Mouse (Mus musculus) thymus, adult 2 months (tissue): ENCODE data around the gene Dennd1a. TPM values are rescaled to one million over a fixed set of nuclear protein-coding genes. Genes with fewer than 3 reads are reported as not detected.
"Not testable (repeated sequence)": the region's sequence is repeated elsewhere in the genome, so short reads cannot be mapped to it uniquely, and the experiment has no call there.

Experiments
- DNase-seq: peaks from one replicate; pipeline ENCODE4 v3.0.0; 2021
- H3K27ac ChIP-seq: fragments of 200-500 bp; 2 replicates; pipeline ENCODE4 v1.5.1; 2012; ENCODE audit warnings: low read length, control low read depth; ENCODE audit not compliant: control insufficient read depth, insufficient read depth
- H3K27me3 ChIP-seq: fragments of 200-500 bp; 2 replicates; pipeline ENCODE4 v1.6.1; 2012; ENCODE audit warnings: mild to moderate bottlenecking, low read length, moderate library complexity, mixed read lengths; ENCODE audit not compliant: control insufficient read depth, insufficient read depth
- H3K36me3 ChIP-seq: fragments of 200-500 bp; 2 replicates; pipeline ENCODE4 v1.6.1; 2012; ENCODE audit warnings: mild to moderate bottlenecking, low read length, moderate library complexity; ENCODE audit not compliant: control insufficient read depth, insufficient read depth
- H3K4me1 ChIP-seq: fragments of 200-500 bp; replicated peaks from 2 replicates; pipeline ENCODE4 v1.6.1; 2012; ENCODE audit warnings: low read length; ENCODE audit not compliant: control insufficient read depth, insufficient read depth
- H3K4me3 ChIP-seq: fragments of 200-500 bp; 2 replicates; pipeline ENCODE4 v1.5.1; 2012; ENCODE audit warnings: mild to moderate bottlenecking, low read length, control low read depth, moderate library complexity; ENCODE audit not compliant: control insufficient read depth, insufficient read depth
- CTCF ChIP-seq: fragments of 200-500 bp; IDR thresholded peaks from 2 replicates; pipeline ENCODE4 v1.5.1; 2012; ENCODE audit warnings: mild to moderate bottlenecking, control low read depth, low read length, moderate library complexity, borderline replicate concordance; ENCODE audit not compliant: control insufficient read depth, poor library complexity, insufficient read depth; ENCODE audit errors: extremely low read depth
- POLR2A ChIP-seq: fragments of 200-500 bp; IDR thresholded peaks from 2 replicates; pipeline ENCODE4 v1.6.1; 2012; ENCODE audit warnings: mild to moderate bottlenecking, low read length, control low read depth, moderate library complexity; ENCODE audit not compliant: control insufficient read depth, poor library complexity, insufficient read depth; ENCODE audit errors: extremely low read depth
- WGBS: fragments of 180-500 bp; shearing (Covaris S2); methylation state at CpG from one replicate; pipeline ENCODE4 v1.1.7; 2018; 5-methylcytosine and 5-hydroxymethylcytosine counted together
- polyA plus RNA-seq: library from polyadenylated mRNA; depleted of rRNA; stranded (reverse); fragments of >200 nt; gene quantifications from 2 replicates; pipeline ENCODE4 v1.2.3, GENCODE M21; 2012

Dennd1a gene
- polyA plus RNA-seq, 1 experiment: 35.9 TPM

- no peaks in the 10 kb centered on the region for H3K36me3 ChIP-seq
- H3K4me1 ChIP-seq: no peaks in the 10 kb centered on the region
- no peaks in the 10 kb centered on the region for H3K27me3 ChIP-seq
- no peak for DNase-seq
- no peak overlapping the region for H3K4me3 ChIP-seq
- no peak overlapping the region for H3K27ac ChIP-seq
- TF ChIP-seq CTCF (no peak), POLR2A (no peak)
Observed at GRCm38 (mm10) chr2:37941741-37942140, 345.4 kb downstream of the Dennd1a start.

DNA sequence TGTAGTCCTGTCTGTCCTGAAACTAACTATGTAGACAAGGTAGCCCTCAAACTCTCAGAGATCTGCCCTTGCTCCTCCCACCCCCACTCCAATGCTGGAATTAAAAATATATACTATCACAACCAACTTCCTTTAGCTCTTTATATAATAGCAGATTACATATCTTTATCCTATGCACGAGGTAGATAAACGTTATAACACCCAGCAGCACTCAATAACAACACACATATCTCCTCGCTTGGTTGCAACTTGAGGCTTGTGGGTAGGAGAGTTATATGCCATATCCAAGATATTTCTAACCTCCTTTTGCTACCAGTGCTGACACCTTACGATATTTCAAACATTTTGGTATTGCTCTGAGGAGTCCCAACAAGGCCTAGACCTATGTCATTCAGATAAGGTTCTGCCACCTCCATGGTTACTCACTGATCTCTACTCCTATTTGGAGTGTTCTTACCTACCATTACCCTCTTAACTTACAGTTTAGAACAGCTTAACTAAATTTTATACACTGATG lies 346.3 kb downstream of the Dennd1a start:
- over 99% methylated on average over 4 of the region's 4 CpGs for WGBS
- H3K27me3 ChIP-seq: no peaks in the 10 kb centered on the region

GRCm38 (mm10) chr2:37939997-37940396 lies 347.2 kb downstream of the Dennd1a start:
- H3K4me3 ChIP-seq: no peak overlapping the region
- TF ChIP-seq CTCF (no peak), POLR2A (no peak)
- H3K27ac ChIP-seq: no peak overlapping the region
- DNase-seq: no peak
- no peaks in the 10 kb centered on the region for H3K4me1 ChIP-seq
- no peaks in the 10 kb centered on the region for H3K36me3 ChIP-seq
- no peaks in the 10 kb centered on the region for H3K27me3 ChIP-seq
- WGBS: 97% methylated on average over 1 of the region's 1 CpGs

More for the DNA sequence above, 346.3 kb downstream of the Dennd1a start:
- Histone ChIP-seq H3K36me3 (no peaks in the 10 kb centered on the region), H3K4me3 (no peak overlapping the region), H3K27ac (no peak overlapping the region), H3K4me1 (no peaks in the 10 kb centered on the region)
- no peak for DNase-seq
- no peak for TF ChIP-seq POLR2A
- TF ChIP-seq CTCF: no peak

DNA sequence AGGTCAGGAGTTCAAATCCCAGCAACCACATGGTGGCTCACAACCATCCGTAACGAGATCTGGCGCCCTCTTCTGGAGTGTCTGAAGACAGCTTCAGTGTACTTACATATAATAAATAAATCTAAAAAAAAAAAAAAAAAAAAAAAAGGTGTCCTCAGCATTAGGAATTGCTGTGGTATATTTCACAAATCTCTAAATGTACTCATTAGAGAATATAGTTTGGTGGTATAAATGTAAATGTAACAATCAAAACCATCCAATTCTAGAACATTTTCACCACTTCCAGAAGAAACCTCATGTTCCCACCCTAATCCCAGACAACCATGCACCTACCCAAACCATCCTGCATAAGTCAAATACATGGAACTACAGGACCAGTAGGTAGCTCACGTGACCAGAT lies 350.3 kb downstream of the Dennd1a start:
- H3K4me3 ChIP-seq, H3K4me1 ChIP-seq, H3K27me3 ChIP-seq, H3K36me3 ChIP-seq, DNase-seq, H3K27ac ChIP-seq: not testable (repeated sequence)
- WGBS: 96% methylated on average over 4 of the region's 4 CpGs

DNA sequence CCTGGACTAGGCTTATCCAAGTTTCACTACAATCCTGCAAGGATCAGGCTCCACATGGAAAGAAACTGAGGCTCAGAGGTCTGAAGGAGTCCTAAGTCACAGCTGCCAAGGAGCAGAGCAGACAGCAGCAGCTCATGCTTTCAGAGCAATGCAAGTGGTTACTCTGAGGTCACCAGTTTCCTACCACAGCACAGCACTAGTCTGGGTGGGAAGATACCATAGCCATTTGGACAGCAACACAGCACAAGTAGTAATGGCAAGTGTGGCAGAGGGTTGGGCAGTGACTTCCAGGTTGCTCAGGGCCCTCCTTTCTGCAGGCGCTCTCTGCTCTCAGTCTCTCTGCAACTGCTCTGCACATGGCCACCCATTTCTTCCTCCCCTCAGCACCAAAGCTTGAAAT lies 354.9 kb downstream of the Dennd1a start:
- H3K4me1 ChIP-seq: peaks cover 8% of the 10 kb centered on the region; the same call in 1 of the 2 replicates
- no peaks in the 10 kb centered on the region for H3K36me3 ChIP-seq
- no peak overlapping the region for H3K27ac ChIP-seq
- H3K4me3 ChIP-seq: no peak overlapping the region
- H3K27me3 ChIP-seq: no peaks in the 10 kb centered on the region
- WGBS: 63% methylated on average over 1 of the region's 1 CpGs
- DNase-seq: no peak
- no peak for TF ChIP-seq CTCF
- no peak for TF ChIP-seq POLR2A

GRCm38 (mm10) chr2:37931018-37931930 lies 355.9 kb downstream of the Dennd1a start:
- Histone ChIP-seq H3K27ac (no peak overlapping the region), H3K27me3 (no peaks in the 10 kb centered on the region), H3K36me3 (no peaks in the 10 kb centered on the region), H3K4me1 (peaks cover 8% of the 10 kb centered on the region; the same call in 1 of the 2 replicates), H3K4me3 (no peak overlapping the region)
- TF ChIP-seq POLR2A: no peak
- TF ChIP-seq CTCF: no peak
- DNase-seq: no peak
- WGBS: 80% methylated on average over 5 of the region's 5 CpGs
